Mouse (Mus musculus): Measurements from ENCODE around the gene Pkig.

- TF ChIP-seq CTCF (IDR thresholded peaks at IDR 0.05; ENCODE audit: low read depth) (no peak), EP300 (IDR thresholded peaks at IDR 0.05; ENCODE audit: low read depth) (no peak)
Observed at GRCm38 (mm10) chr2:163685761-163686200, 27.6 kb downstream of the Pkig start.

Data from liver, postnatal 0 days (tissue).